Mouse (Mus musculus) kidney, postnatal 0 days (tissue): Measurements from ENCODE around the gene Acvrl1. TPM values are rescaled to one million over a fixed set of nuclear protein-coding genes. Genes with fewer than 3 reads are reported as not detected.

ENCODE experiments used
- ATAC-seq: fragments of 200-750 bp; cut with Nextera tagmentation; replicated peaks from 2 replicates; pipeline ENCODE4 v1.8.0; 2017; ENCODE audit warnings: low read depth, moderate number of reproducible peaks, moderate TSS enrichment, moderate library complexity; ENCODE audit not compliant: low FRiP score
- DNase-seq: peaks from one replicate; pipeline ENCODE4 v3.0.0-alpha.2; 2016; ENCODE audit warnings: low spot score
- H3K27ac ChIP-seq: fragments of 300-500 bp; sonication (generic); 2 replicates; pipeline ENCODE4 v1.5.1; 2014; ENCODE audit warnings: mild to moderate bottlenecking
- H3K27me3 ChIP-seq: fragments of 300-500 bp; sonication (generic); 2 replicates; pipeline ENCODE4 v1.6.1; 2014; ENCODE audit warnings: low read length, mixed read lengths; ENCODE audit not compliant: insufficient read depth
- H3K36me3 ChIP-seq: fragments of 300-500 bp; sonication (generic); 2 replicates; pipeline ENCODE4 v1.6.1; 2014; ENCODE audit warnings: low read length, mixed read lengths; ENCODE audit not compliant: insufficient read depth
- H3K4me1 ChIP-seq: fragments of 300-500 bp; sonication (generic); replicated peaks from 2 replicates; pipeline ENCODE4 v1.6.1; 2014; ENCODE audit warnings: antibody characterized with exemption, low read length, mixed read lengths; ENCODE audit not compliant: insufficient read depth
- H3K4me2 ChIP-seq: fragments of 300-500 bp; sonication (generic); 2 replicates; pipeline ENCODE4 v1.6.1; 2014; ENCODE audit warnings: mild to moderate bottlenecking, low read length, moderate library complexity, mixed read lengths
- H3K4me3 ChIP-seq: fragments of 300-500 bp; sonication (generic); replicated peaks from 2 replicates; pipeline ENCODE4 v1.5.1; 2014; ENCODE audit warnings: low read depth, low read length
- H3K9ac ChIP-seq: fragments of 300-500 bp; sonication (generic); 2 replicates; pipeline ENCODE4 v1.6.1; 2014; ENCODE audit warnings: low read depth, low read length
- H3K9me3 ChIP-seq: fragments of 300-500 bp; sonication (generic); replicated peaks from 2 replicates; pipeline ENCODE4 v1.6.1; 2016; ENCODE audit warnings: low read length, inconsistent platforms, mixed read lengths
- CTCF ChIP-seq: IDR thresholded peaks from 2 replicates; pipeline ENCODE4 v1.5.1; 2016; ENCODE audit warnings: antibody characterized with exemption, low read depth, mild to moderate bottlenecking, moderate library complexity
- WGBS: fragments of 180-500 bp; shearing (Covaris S2); extraction: QIAGEN DNeasy Blood & Tissue Kit; methylation state at CpG from one replicate; pipeline ENCODE4 v1.1.7; 2014; 5-methylcytosine and 5-hydroxymethylcytosine counted together
- polyA plus RNA-seq: library from polyadenylated mRNA; unstranded; fragments of >200 nt; fragmentation: Nextera tagmentation; extraction: Ambion mirVana; gene quantifications from 2 replicates; pipeline ENCODE4 v1.2.1, GENCODE M21; 2015

Acvrl1 gene
- polyA plus RNA-seq, 1 experiment from 2014 or later: 16.9 TPM

DNA sequence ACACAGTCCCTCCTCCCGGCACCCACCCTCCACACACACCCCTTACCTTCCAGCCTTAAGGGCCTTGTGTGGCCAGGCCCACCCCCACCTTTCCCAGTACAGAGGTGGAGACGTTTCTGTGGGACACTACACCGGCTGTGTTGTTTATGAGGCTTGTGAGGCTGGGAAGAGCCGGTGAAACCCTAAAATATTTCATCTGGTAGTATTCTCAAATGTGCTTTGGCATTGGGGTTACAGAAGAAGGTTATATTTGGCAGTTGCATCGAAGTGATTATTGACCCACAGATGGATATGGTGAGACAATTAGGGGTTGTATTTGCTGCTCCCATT lies 46.8 kb downstream of the Acvrl1 start:
- Histone ChIP-seq H3K9ac (peak overlapping the region; percentile 97), H3K36me3 (no peaks in the 10 kb centered on the region), H3K4me1 (peaks cover 36% of the 10 kb centered on the region), H3K4me2 (peak overlapping the region; percentile 96), H3K27me3 (no peaks in the 10 kb centered on the region), H3K9me3 (no peaks in the 10 kb centered on the region), H3K4me3 (peak overlapping the region; percentile 92), H3K27ac (peak overlapping the region; percentile 82; the same call in 1 of the 2 replicates)
- DNase-seq: no peak
- WGBS: 15% methylated on average over 5 of the region's 5 CpGs
- TF ChIP-seq CTCF: no peak
- no peak for ATAC-seq

GRCm38 (mm10) chr15:101175613-101176283 lies 47.4 kb downstream of the Acvrl1 start:
- WGBS: 22% methylated on average over 17 of the region's 17 CpGs
- Histone ChIP-seq H3K36me3 (no peaks in the 10 kb centered on the region), H3K4me2 (peak overlapping the region; percentile 96), H3K27ac (0 out of 2 replicates have a peak overlapping the region, but pooled peaks have one; percentile 48), H3K4me1 (peaks cover 42% of the 10 kb centered on the region), H3K9ac (peak overlapping the region; percentile 97; the same call in 1 of the 2 replicates), H3K9me3 (no peaks in the 10 kb centered on the region), H3K4me3 (peak overlapping the region; percentile 92), H3K27me3 (no peaks in the 10 kb centered on the region)
- no peak for TF ChIP-seq CTCF
- ATAC-seq (no peak), DNase-seq (no peak)

DNA sequence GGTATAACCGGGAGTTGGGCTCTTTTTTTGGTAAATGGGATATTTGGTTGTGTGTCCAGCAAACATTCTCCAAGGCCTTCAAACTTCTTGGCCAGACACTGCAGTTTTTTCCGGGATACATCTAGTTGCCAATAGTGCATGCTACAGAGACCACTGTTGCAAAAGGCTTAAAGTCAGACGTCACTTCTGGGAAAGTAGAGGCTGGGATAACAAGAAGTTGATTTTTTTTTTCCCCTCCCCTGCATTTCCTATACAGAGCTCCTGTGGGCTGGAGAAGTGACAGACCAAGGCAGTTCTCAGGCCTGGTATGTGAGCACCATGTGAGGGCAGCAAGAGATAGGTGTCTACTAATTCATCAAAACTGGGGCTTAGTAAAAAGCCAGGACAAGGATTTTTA lies 48.0 kb downstream of the Acvrl1 start:
- Histone ChIP-seq H3K9me3 (no peaks in the 10 kb centered on the region), H3K27me3 (no peaks in the 10 kb centered on the region), H3K4me2 (peak overlapping the region; percentile 96; the same call in 1 of the 2 replicates), H3K4me1 (peaks cover 48% of the 10 kb centered on the region), H3K27ac (peak overlapping the region; percentile 48; the same call in 1 of the 2 replicates), H3K9ac (peak overlapping the region; percentile 97; the same call in 1 of the 2 replicates), H3K4me3 (no peak overlapping the region), H3K36me3 (no peaks in the 10 kb centered on the region)
- 54% methylated on average over 3 of the region's 3 CpGs for WGBS
- no peak for TF ChIP-seq CTCF
- ATAC-seq (no peak), DNase-seq (no peak)

- TF ChIP-seq CTCF: no peak
- WGBS: 60% methylated on average over 8 of the region's 8 CpGs
- Histone ChIP-seq H3K27ac (peak overlapping the region; percentile 48), H3K27me3 (no peaks in the 10 kb centered on the region), H3K36me3 (no peaks in the 10 kb centered on the region), H3K4me3 (no peak overlapping the region), H3K9me3 (no peaks in the 10 kb centered on the region), H3K4me2 (no peak overlapping the region), H3K4me1 (peaks cover 53% of the 10 kb centered on the region), H3K9ac (no peak overlapping the region)
- DNase-seq (no peak), ATAC-seq (no peak)
Measured at GRCm38 (mm10) chr15:101176795-101177691, 48.7 kb downstream of the Acvrl1 start.

GRCm38 (mm10) chr15:101180363-101181105 lies 52.2 kb downstream of the Acvrl1 start:
- no peak for TF ChIP-seq CTCF
- peak overlapping the region; percentile 77; the same call in 1 of the 2 replicates for H3K27ac ChIP-seq
- no peak overlapping the region for H3K4me2 ChIP-seq

GRCm38 (mm10) chr15:101181106-101181466 lies 52.8 kb downstream of the Acvrl1 start:
- H3K9ac ChIP-seq: peak overlapping the region; percentile 37; the same call in 1 of the 2 replicates
- H3K4me3 ChIP-seq: no peak overlapping the region
- peaks cover 45% of the 10 kb centered on the region for H3K4me1 ChIP-seq
- no peaks in the 10 kb centered on the region for H3K36me3 ChIP-seq
- 27% methylated on average over 5 of the region's 5 CpGs for WGBS
- no peaks in the 10 kb centered on the region for H3K9me3 ChIP-seq
- H3K27ac ChIP-seq: peak overlapping the region; percentile 77
- DNase-seq (no peak), ATAC-seq (no peak)
- no peak for TF ChIP-seq CTCF
- no peak overlapping the region for H3K4me2 ChIP-seq
- no peaks in the 10 kb centered on the region for H3K27me3 ChIP-seq

More at GRCm38 (mm10) chr15:101180363-101181105, 52.2 kb downstream of the Acvrl1 start:
- Histone ChIP-seq H3K9me3 (no peaks in the 10 kb centered on the region), H3K9ac (no peak overlapping the region; the same call in 1 of the 2 replicates), H3K36me3 (no peaks in the 10 kb centered on the region), H3K27me3 (no peaks in the 10 kb centered on the region), H3K4me1 (peaks cover 51% of the 10 kb centered on the region), H3K4me3 (no peak overlapping the region)
- DNase-seq: no peak
- ATAC-seq: no peak
- 65% methylated on average over 15 of the region's 15 CpGs for WGBS
